Mouse (Mus musculus) stomach, postnatal 0 days (tissue): ENCODE data around the gene Gna11. TPM values are rescaled to one million over a fixed set of nuclear protein-coding genes. Genes with fewer than 3 reads are reported as not detected.

ENCODE experiments used
- ATAC-seq: fragments of 200-750 bp; cut with Nextera tagmentation; 2 replicates; pipeline ENCODE4 v1.8.0; 2017; ENCODE audit not compliant: low FRiP score, low TSS enrichment
- DNase-seq: peaks from one replicate; pipeline ENCODE4 v3.0.0-alpha.2; 2016; ENCODE audit warnings: low spot score
- H3K27ac ChIP-seq: fragments of 300-500 bp; sonication (generic); replicated peaks from 2 replicates; pipeline ENCODE4 v1.5.1; 2014; ENCODE audit warnings: mild to moderate bottlenecking, control low read depth
- H3K27me3 ChIP-seq: fragments of 300-500 bp; sonication (generic); 2 replicates; pipeline ENCODE4 v1.6.1; 2014; ENCODE audit warnings: low read length; ENCODE audit not compliant: control insufficient read depth, insufficient read depth
- H3K36me3 ChIP-seq: fragments of 300-500 bp; sonication (generic); 2 replicates; pipeline ENCODE4 v1.6.1; 2014; ENCODE audit warnings: low read length, mixed read lengths; ENCODE audit not compliant: control insufficient read depth, insufficient read depth
- H3K4me1 ChIP-seq: fragments of 300-500 bp; sonication (generic); replicated peaks from 2 replicates; pipeline ENCODE4 v1.6.1; 2014; ENCODE audit warnings: antibody characterized with exemption; ENCODE audit not compliant: control insufficient read depth, insufficient read depth
- H3K4me2 ChIP-seq: fragments of 300-500 bp; sonication (generic); replicated peaks from 2 replicates; pipeline ENCODE4 v1.6.1; 2014; ENCODE audit warnings: low read depth, mild to moderate bottlenecking, control low read depth, moderate library complexity
- H3K4me3 ChIP-seq: fragments of 300-500 bp; sonication (generic); 2 replicates; pipeline ENCODE4 v1.5.1; 2014; ENCODE audit warnings: low read depth, low read length, control low read depth
- H3K9ac ChIP-seq: fragments of 300-500 bp; sonication (generic); 2 replicates; pipeline ENCODE4 v1.6.1; 2014; ENCODE audit warnings: mild to moderate bottlenecking, low read length, control low read depth, mixed read lengths
- H3K9me3 ChIP-seq: fragments of 300-500 bp; sonication (generic); 2 replicates; pipeline ENCODE4 v1.6.1; 2016; ENCODE audit warnings: low read length; ENCODE audit not compliant: control insufficient read depth
- CTCF ChIP-seq: IDR thresholded peaks from 2 replicates; pipeline ENCODE4 v1.5.1; 2016; ENCODE audit warnings: antibody characterized with exemption, low read depth, mild to moderate bottlenecking, moderate library complexity
- EP300 ChIP-seq: optimal IDR thresholded peaks from 2 replicates; pipeline ENCODE3; 2016; ENCODE audit warnings: antibody characterized with exemption
- WGBS: fragments of 180-500 bp; shearing (Covaris S2); extraction: QIAGEN DNeasy Blood & Tissue Kit; methylation state at CpG from one replicate; pipeline ENCODE4 v1.1.7; 2014; 5-methylcytosine and 5-hydroxymethylcytosine counted together
- polyA plus RNA-seq: library from polyadenylated mRNA; unstranded; fragments of >200 nt; fragmentation: Nextera tagmentation; extraction: Ambion mirVana; gene quantifications from 2 replicates; pipeline ENCODE4 v1.2.1, GENCODE M21; 2015

The Gna11 gene
- polyA plus RNA-seq, 1 experiment from 2014 or later: 62.5 TPM

GRCm38 (mm10) chr10:81572975-81573374, 28.0 kb upstream of the Gna11 start:
- Histone ChIP-seq H3K9me3 (no peaks in the 10 kb centered on the region), H3K4me2 (no peak overlapping the region), H3K9ac (0 out of 2 replicates have a peak overlapping the region, but pooled peaks have one; percentile 23), H3K4me1 (peaks cover 19% of the 10 kb centered on the region), H3K27ac (0 out of 2 replicates have a peak overlapping the region, but pooled peaks have one; percentile 24), H3K27me3 (no peaks in the 10 kb centered on the region), H3K4me3 (no peak overlapping the region), H3K36me3 (no peaks in the 10 kb centered on the region)
- DNase-seq: no peak
- peak; percentile 13; the same call in 1 of the 2 replicates for ATAC-seq
- WGBS: 21% methylated on average over 9 of the region's 9 CpGs
- TF ChIP-seq CTCF (0 out of 2 replicates have a peak, but pooled peaks have one; percentile 3), EP300 (no peak)

DNA sequence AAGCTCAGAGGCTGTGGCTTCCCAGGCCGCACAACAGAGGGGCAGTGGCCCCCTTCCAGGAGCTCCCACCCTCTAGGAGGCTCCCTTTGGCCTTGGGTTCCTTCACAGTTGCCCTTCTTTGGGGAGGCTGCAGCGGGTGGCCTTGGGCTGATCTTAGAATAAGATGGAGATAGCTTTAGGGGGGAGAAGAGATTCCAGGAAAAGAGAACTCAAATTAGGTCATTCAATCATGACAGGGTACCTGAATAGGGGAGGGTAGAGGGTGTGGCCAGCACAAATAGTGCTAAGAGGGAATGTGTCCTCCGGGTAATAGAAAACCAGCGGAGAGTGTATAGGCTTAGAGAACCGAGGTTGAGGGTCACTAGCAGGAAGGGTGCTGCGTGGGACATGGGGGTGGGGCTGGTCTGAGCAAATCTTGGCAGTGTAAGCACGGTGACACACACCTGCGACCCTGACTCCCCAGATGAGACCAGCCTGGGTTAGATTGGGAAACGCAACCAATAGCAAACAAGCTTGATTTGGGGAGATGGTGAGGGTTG, 27.2 kb upstream of the Gna11 start:
- TF ChIP-seq CTCF: no peak
- no peak for TF ChIP-seq EP300
- H3K27ac ChIP-seq: peak overlapping the region; percentile 40; the same call in 1 of the 2 replicates
- no peaks in the 10 kb centered on the region for H3K9me3 ChIP-seq
- no peaks in the 10 kb centered on the region for H3K27me3 ChIP-seq
- H3K4me3 ChIP-seq: peak overlapping the region; percentile 38; the same call in 1 of the 2 replicates
- ATAC-seq (0 out of 2 replicates have a peak, but pooled peaks have one; percentile 0), DNase-seq (no peak)
- H3K4me1 ChIP-seq: peaks cover 19% of the 10 kb centered on the region
- 11% methylated on average over 9 of the region's 9 CpGs for WGBS
- H3K9ac ChIP-seq: no peak overlapping the region
- peak overlapping the region; percentile 69 for H3K4me2 ChIP-seq
- H3K36me3 ChIP-seq: no peaks in the 10 kb centered on the region

- Histone ChIP-seq H3K27me3 (no peaks in the 10 kb centered on the region), H3K36me3 (no peaks in the 10 kb centered on the region), H3K9ac (no peak overlapping the region), H3K27ac (peak overlapping the region; percentile 49), H3K4me3 (peak overlapping the region; percentile 38), H3K4me2 (peak overlapping the region; percentile 69), H3K4me1 (peaks cover 19% of the 10 kb centered on the region), H3K9me3 (no peaks in the 10 kb centered on the region)
- WGBS: under 1% methylated on average over 18 of the region's 18 CpGs
- peak; percentile 94 for DNase-seq
- TF ChIP-seq CTCF (no peak), EP300 (no peak)
- peak; percentile 93 for ATAC-seq
These were observed 26.5 kb upstream of the Gna11 start for GRCm38 (mm10) chr10:81571501-81571876.

DNA sequence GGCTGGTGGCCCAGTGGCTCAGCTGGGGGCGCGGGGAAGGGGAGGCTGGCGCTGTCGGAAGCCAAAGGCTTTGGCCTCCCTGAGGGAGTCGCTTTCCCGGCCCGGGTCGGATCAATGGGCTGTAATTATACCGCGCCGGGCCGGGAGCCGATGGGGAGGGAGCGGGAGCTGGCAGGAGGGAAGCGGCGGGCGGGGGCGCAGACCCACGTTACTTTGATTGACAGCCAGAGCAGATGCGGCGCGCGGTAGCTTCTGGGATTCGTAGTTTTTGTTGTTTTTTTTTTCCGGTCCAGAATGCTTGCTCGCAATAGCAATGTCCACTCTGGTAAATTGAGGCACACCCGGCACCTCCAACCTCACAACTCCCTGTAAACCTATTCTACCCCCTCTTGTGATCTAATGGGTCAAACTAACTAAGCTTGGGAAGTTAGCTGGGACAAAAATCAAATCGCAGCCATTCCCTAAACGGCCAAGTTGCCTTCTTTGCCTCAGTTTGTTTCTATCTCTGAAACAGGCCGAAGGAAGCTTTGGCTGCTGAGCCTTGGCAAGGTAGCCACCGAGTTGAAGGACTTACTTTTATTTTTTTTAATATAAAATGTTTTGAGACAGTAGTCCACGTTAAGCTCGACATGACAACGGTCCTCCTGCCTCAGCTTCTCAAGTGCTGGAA, 26.0 kb upstream of the Gna11 start:
- H3K27me3 ChIP-seq: no peaks in the 10 kb centered on the region
- H3K4me3 ChIP-seq: peak overlapping the region; percentile 38
- ATAC-seq (peak; percentile 61), DNase-seq (peak; percentile 93)
- peaks cover 19% of the 10 kb centered on the region for H3K4me1 ChIP-seq
- H3K27ac ChIP-seq: peak overlapping the region; percentile 56
- WGBS: under 1% methylated on average over 30 of the region's 34 CpGs
- peaks cover 3% of the 10 kb centered on the region for H3K36me3 ChIP-seq
- H3K9me3 ChIP-seq: no peaks in the 10 kb centered on the region
- H3K9ac ChIP-seq: peak overlapping the region; percentile 31
- H3K4me2 ChIP-seq: peak overlapping the region; percentile 69
- no peak for TF ChIP-seq EP300
- peak; percentile 34; the same call in 1 of the 2 replicates for TF ChIP-seq CTCF

DNA sequence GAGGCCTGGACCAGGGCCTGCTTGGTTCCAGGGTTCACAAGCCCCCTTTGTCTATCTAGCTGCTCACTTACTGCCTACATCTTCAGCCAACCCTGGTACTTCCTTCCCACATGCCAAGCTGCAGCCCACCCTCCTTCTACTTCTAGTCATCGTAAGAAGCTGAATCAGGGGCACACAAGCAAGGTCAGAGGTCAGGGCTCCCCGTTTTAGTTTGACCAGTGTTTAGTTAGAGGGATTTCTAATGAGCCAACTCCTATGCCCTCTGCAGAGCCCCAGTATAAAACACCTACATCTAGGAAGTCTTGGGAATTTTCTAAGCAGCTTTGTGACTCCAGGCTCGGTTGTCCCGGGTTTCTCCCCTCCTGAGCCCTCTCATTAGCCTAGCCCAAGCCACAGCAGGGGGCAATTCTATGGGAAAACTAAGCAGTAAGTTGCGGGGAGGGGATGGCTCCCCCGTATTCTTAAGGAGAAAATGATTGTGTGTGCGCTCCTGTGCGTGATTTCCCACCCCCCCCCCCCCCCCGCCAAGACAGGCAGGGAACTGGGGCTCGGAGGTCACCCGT, 25.3 kb upstream of the Gna11 start:
- Histone ChIP-seq H3K36me3 (peaks cover 10% of the 10 kb centered on the region), H3K9me3 (no peaks in the 10 kb centered on the region), H3K4me1 (peaks cover 15% of the 10 kb centered on the region), H3K27ac (peak overlapping the region; percentile 56), H3K4me2 (peak overlapping the region; percentile 69), H3K27me3 (no peaks in the 10 kb centered on the region), H3K4me3 (peak overlapping the region; percentile 38), H3K9ac (peak overlapping the region; percentile 31)
- no peak for ATAC-seq
- no peak for DNase-seq
- TF ChIP-seq CTCF: no peak
- TF ChIP-seq EP300: no peak
- WGBS: 9% methylated on average over 8 of the region's 11 CpGs
